Comparison of ENCODE assay signal across 23 mouse cellular contexts in the genomic region with DNA sequence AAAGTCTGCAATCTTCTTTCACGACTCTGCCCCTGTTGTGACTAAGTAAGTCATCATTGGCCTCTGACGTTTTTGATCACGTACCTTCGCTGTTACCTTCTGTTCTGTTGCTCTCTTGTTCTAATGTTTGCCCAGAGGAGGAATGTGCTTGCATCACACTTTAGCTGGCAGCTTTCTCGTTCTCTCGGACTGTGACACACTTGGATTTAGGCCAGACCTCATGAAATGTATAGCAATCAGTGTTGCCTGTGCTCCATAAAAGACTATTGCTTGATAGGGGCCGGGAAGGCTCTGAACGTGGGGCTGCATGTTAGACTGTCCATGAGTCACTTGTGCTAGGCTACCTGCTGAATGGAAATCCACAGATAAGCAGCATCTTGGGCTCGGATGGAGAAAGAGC. TPM values are rescaled to one million over a fixed set of nuclear protein-coding genes. Genes with fewer than 3 reads are reported as not detected.
DNase-seq lines count a peak whose midpoint lies in the region; ATAC-seq and TF ChIP-seq lines count a peak whose summit lies in the region.
"Had no signal": no experiment of that assay in that cellular context is flagged by ENCODE, and none has a peak within 500 bp of the region (broad histone marks: within the 10 kb centered on the region; RNA-seq: fewer than 3 reads in every experiment).

No protein-coding gene starts in this region.

- no peak overlapping the region for H3K27ac ChIP-seq in liver, adult 2 months (replicated peaks; ENCODE audit: insufficient read depth, low read depth, low read length)
- H3K27ac ChIP-seq in liver, embryonic 11.5 days (ENCODE audit: low read depth, low read length) = no peak overlapping the region
- H3K27ac ChIP-seq: layer of hippocampus, adult 2 months; liver, embryonic 13.5 days; neural tube, embryonic 15.5 days; stomach, embryonic 15.5 days had no signal

- no peaks in the 10 kb centered on the region for H3K79me2 ChIP-seq in liver, adult 2 months (ENCODE audit: control insufficient read depth, insufficient read depth, low read length)

- no peak for TF ChIP-seq POLR2A in liver, adult 2 months (IDR thresholded peaks at IDR 0.05; ENCODE audit: extremely low read depth, insufficient read depth, low read length)

- CTCF ChIA-PET in Patski (lab: Charles Lee) = no interaction called here

- POLR2A ChIA-PET in Patski (lab: Charles Lee) = interaction anchor here (0.6 kb wide), 1 partner anchor 109 kb away, joined by 4 read pairs; no protein-coding TSS in a partner anchor

- peaks cover 35% of the 10 kb centered on the region for H3K36me3 ChIP-seq in liver, adult 2 months (ENCODE audit: control insufficient read depth, insufficient read depth, low read length)
- H3K36me3 ChIP-seq in liver, embryonic 11.5 days (ENCODE audit: control insufficient read depth, insufficient read depth, low read length) = peaks cover 44% of the 10 kb centered on the region

- no peaks in the 10 kb centered on the region for H3K27me3 ChIP-seq in liver, adult 2 months (ENCODE audit: control insufficient read depth, insufficient read depth, low read length)
- H3K27me3 ChIP-seq in liver, embryonic 11.5 days (replicated peaks; ENCODE audit: control insufficient read depth, insufficient read depth, low read length) = no peaks in the 10 kb centered on the region
- no peaks in the 10 kb centered on the region for H3K27me3 ChIP-seq in Patski
- H3K27me3 ChIP-seq: liver, embryonic 13.5 days; neural tube, embryonic 15.5 days; stomach, embryonic 15.5 days had no signal

- H3K4me1 ChIP-seq in liver, adult 2 months (ENCODE audit: control insufficient read depth, insufficient read depth, low read length) = peaks cover 7% of the 10 kb centered on the region
- H3K4me1 ChIP-seq in liver, embryonic 11.5 days (replicated peaks; ENCODE audit: control insufficient read depth, insufficient read depth, low read length) = no peaks in the 10 kb centered on the region
- H3K4me1 ChIP-seq: stomach, embryonic 15.5 days had no signal

- no peaks in the 10 kb centered on the region for H3K9me3 ChIP-seq in liver, embryonic 11.5 days (ENCODE audit: control insufficient read depth, low read length)
- H3K9me3 ChIP-seq: liver, embryonic 13.5 days; neural tube, embryonic 15.5 days; stomach, embryonic 15.5 days had no signal

- no peak overlapping the region for H3K4me3 ChIP-seq in liver, adult 2 months (ENCODE audit: insufficient read depth, low read depth, low read length)
- no peak overlapping the region for H3K4me3 ChIP-seq in liver, embryonic 11.5 days (ENCODE audit: low read depth, low read length)
- H3K4me3 ChIP-seq: erythroblast, embryonic 14.5 days; layer of hippocampus, adult 2 months; liver, embryonic 13.5 days; neural tube, embryonic 15.5 days; stomach, embryonic 15.5 days had no signal

- in situ Hi-C loops in Patski (cut with MboI; ENCODE audit: low pct_unique_long_range_greater_than_20kb) = no loop called here

- peak; percentile 71 for DNase-seq in liver, adult 2 months (ENCODE audit: extremely low read depth, low read depth, low spot score)
- no peak for DNase-seq in liver, embryonic 11.5 days (ENCODE audit: low spot score)
- peak; percentile 49 for DNase-seq in Patski (ENCODE audit: low read depth, low spot score)
- DNase-seq in large intestine, adult 2 months (ENCODE audit: low read depth, low spot score) = peak; percentile 92
- peak; percentile 31 to 35 for DNase-seq in lung, postnatal 4 days
- no peak for DNase-seq in cerebellum, adult 9-10 months
- DNase-seq in retina, postnatal 1 day = no peak
- DNase-seq: adrenal gland, postnatal 36 days; cerebellum, postnatal 10 days; gastrocnemius, postnatal 14 days; heart, postnatal 10 days; kidney, adult 8-10 months; liver, embryonic 13.5 days had no signal

- no peak for TF ChIP-seq CTCF in liver, adult 2 months (IDR thresholded peaks at IDR 0.05; ENCODE audit: low read depth, low read length)
- no peak for TF ChIP-seq CTCF in Patski (IDR thresholded peaks at IDR 0.05)

- ATAC-seq in liver, embryonic 11.5 days (replicated peaks; ENCODE audit: low FRiP score) = no peak
- ATAC-seq in Patski = peak; percentile 45
- no peak for ATAC-seq in megakaryocyte, adult 5-6 weeks (ENCODE audit: poor library complexity, severe bottlenecking)
- ATAC-seq: hindbrain, embryonic 16.5 days had no signal

- WGBS in liver, adult 2 months = 26% methylated on average over 9 of the region's 9 CpGs
- whole genome bisulfite sequencing in liver, embryonic 11.5 days = 86% methylated on average over 9 of the region's 9 CpGs
- WGBS in large intestine, adult 2 months = 27% methylated on average over 9 of the region's 9 CpGs

- H3K9ac ChIP-seq in liver, adult 2 months (ENCODE audit: low read depth, low read length) = no peak overlapping the region
- no peak overlapping the region for H3K9ac ChIP-seq in liver, embryonic 11.5 days (ENCODE audit: low read depth, low read length)
- H3K9ac ChIP-seq: liver, embryonic 13.5 days; neural tube, embryonic 15.5 days; stomach, embryonic 15.5 days had no signal

- no peak overlapping the region for H3K4me2 ChIP-seq in liver, embryonic 11.5 days
- H3K4me2 ChIP-seq: liver, embryonic 13.5 days; midbrain, embryonic 11.5 days; neural tube, embryonic 15.5 days; stomach, embryonic 15.5 days had no signal

RNA-seq across cellular contexts. Expression of gene Lss, which starts 6.2 kb away (rescaled TPM):
- total RNA-seq in liver, adult 2 months (2014; rRNA removed) = 42.6 and 53.4 TPM in 2 replicates
- polyA plus RNA-seq in liver, adult 2 months (2012; rRNA removed) = 45.7 and 62.6 TPM in 2 replicates
- polyA plus RNA-seq in liver, embryonic 11.5 days (2014; fragmentation: Nextera tagmentation; extraction: Ambion mirVana) = 48.3 and 56.0 TPM in 2 replicates
- polyA plus RNA-seq in Patski (2021) = 17.4 TPM
- polyA plus RNA-seq in large intestine, adult 2 months (2012; rRNA removed) = 17.4 and 20.4 TPM in 2 replicates
- total RNA-seq in megakaryocyte, adult 5-6 weeks (2015) = 0.98 and 2.1 TPM in 2 replicates
- 1.7 and 2.5 TPM in 2 replicates for total RNA-seq in megakaryocyte, adult 5-6 weeks (2017)

RNA-seq across cellular contexts. Expression of gene Spatc1l, which starts 24.5 kb away (rescaled TPM):
- total RNA-seq in liver, adult 2 months (2014; rRNA removed) = not detected in 2 replicates
- polyA plus RNA-seq in liver, adult 2 months (2012; rRNA removed) = 0.13 and 0.14 TPM in 2 replicates
- polyA plus RNA-seq in liver, embryonic 11.5 days (2014; fragmentation: Nextera tagmentation; extraction: Ambion mirVana) = not detected in 2 replicates
- polyA plus RNA-seq in Patski (2021) = not detected
- polyA plus RNA-seq in large intestine, adult 2 months (2012; rRNA removed) = 0.26 TPM in 1 of 2 replicates, not detected in the other
- not detected in 2 replicates for total RNA-seq in megakaryocyte, adult 5-6 weeks (2015)
- not detected in 2 replicates for total RNA-seq in megakaryocyte, adult 5-6 weeks (2017)
- total RNA-seq: ES-E14; gastrocnemius, postnatal 14 days; heart, postnatal 10 days; layer of hippocampus, adult 2 months; left cerebral cortex, postnatal 10 days had no signal
- polyA plus RNA-seq: erythroblast, embryonic 14.5 days; hindbrain, embryonic 16.5 days; liver, embryonic 13.5 days; midbrain, embryonic 11.5 days; neural tube, embryonic 15.5 days had no signal

RNA-seq across cellular contexts. Expression of gene Ftcd, which starts 37.8 kb away (rescaled TPM):
- 335 and 349 TPM in 2 replicates for total RNA-seq in liver, adult 2 months (2014; rRNA removed)
- polyA plus RNA-seq in liver, adult 2 months (2012; rRNA removed) = 526 and 676 TPM in 2 replicates
- 13.3 and 17.3 TPM in 2 replicates for polyA plus RNA-seq in liver, embryonic 11.5 days (2014; fragmentation: Nextera tagmentation; extraction: Ambion mirVana)
- 0.17 TPM for polyA plus RNA-seq in Patski (2021)
- polyA plus RNA-seq in large intestine, adult 2 months (2012; rRNA removed) = not detected in 2 replicates
- total RNA-seq in megakaryocyte, adult 5-6 weeks (2015) = not detected in 2 replicates
- not detected in 2 replicates for total RNA-seq in megakaryocyte, adult 5-6 weeks (2017)
- total RNA-seq: ES-E14; gastrocnemius, postnatal 14 days; layer of hippocampus, adult 2 months; left cerebral cortex, postnatal 10 days had no signal
- polyA plus RNA-seq: erythroblast, embryonic 14.5 days; midbrain, embryonic 11.5 days; urinary bladder, adult 2 months had no signal

Comparison
In these comparisons a context has a peak if more than half of its experiments do, and no peak if none do; other contexts are left out.
1. DNase-seq: peak in liver, adult 2 months (single experiment), Patski (single experiment), large intestine, adult 2 months (single experiment) and lung, postnatal 4 days (2 of 2); none in liver, embryonic 11.5 days (single experiment), cerebellum, adult 9-10 months (single experiment) and retina, postnatal 1 day (single experiment).
2. RNA of gene Ftcd, which starts 37.8 kb away (polyA plus RNA-seq): 526 to 676 TPM in liver, adult 2 months; 13.3 to 17.3 TPM in liver, embryonic 11.5 days, 0.17 TPM in Patski (single experiment) and not detected in large intestine, adult 2 months; every median in the first group is over 10 times any median in the second.